Mouse (Mus musculus): Measurements from ENCODE around the gene Sectm1b. TPM values are rescaled to one million over a fixed set of nuclear protein-coding genes. Genes with fewer than 3 reads are reported as not detected.
"Not testable (repeated sequence)": the region's sequence is repeated elsewhere in the genome, so short reads cannot be mapped to it uniquely, and the experiment has no call there.

The Sectm1b gene
- polyA plus RNA-seq, 1 experiment from 2014 or later = not detected

- Histone ChIP-seq H3K4me1 (ENCODE audit: control insufficient read depth, insufficient read depth, low read length) (no peaks in the 10 kb centered on the region), H3K4me3 (ENCODE audit: low read depth, low read length) (no peak overlapping the region), H3K27me3 (ENCODE audit: control insufficient read depth, insufficient read depth, low read length) (no peaks in the 10 kb centered on the region), H3K4me2 (ENCODE audit: low read depth, severe bottlenecking) (no peak overlapping the region), H3K9ac (ENCODE audit: low read length) (no peak overlapping the region), H3K27ac (replicated peaks; ENCODE audit: low read depth, low read length) (no peak overlapping the region), H3K9me3 (ENCODE audit: control insufficient read depth, low read length) (no peaks in the 10 kb centered on the region), H3K36me3 (ENCODE audit: control insufficient read depth, insufficient read depth, low read length) (no peaks in the 10 kb centered on the region)
- 71% methylated on average over 1 of the region's 1 CpGs for WGBS
- DNase-seq (ENCODE audit: low spot score) (no peak), ATAC-seq (ENCODE audit: insufficient number of reproducible peaks, low FRiP score, low TSS enrichment, low read depth) (no peak)
Measured at GRCm38 (mm10) chr11:121049840-121050239, 13.5 kb downstream of the Sectm1b start.

- Histone ChIP-seq H3K4me2 (ENCODE audit: low read depth, severe bottlenecking) (no peak overlapping the region), H3K27ac (replicated peaks; ENCODE audit: low read depth, low read length) (no peak overlapping the region), H3K27me3 (ENCODE audit: control insufficient read depth, insufficient read depth, low read length) (no peaks in the 10 kb centered on the region), H3K4me1 (ENCODE audit: control insufficient read depth, insufficient read depth, low read length) (no peaks in the 10 kb centered on the region), H3K36me3 (ENCODE audit: control insufficient read depth, insufficient read depth, low read length) (no peaks in the 10 kb centered on the region), H3K9ac (ENCODE audit: low read length) (no peak overlapping the region), H3K4me3 (ENCODE audit: low read depth, low read length) (no peak overlapping the region), H3K9me3 (ENCODE audit: control insufficient read depth, low read length) (no peaks in the 10 kb centered on the region)
- WGBS = 19% methylated on average over 2 of the region's 2 CpGs
- DNase-seq (ENCODE audit: low spot score) (peak; percentile 59), ATAC-seq (ENCODE audit: insufficient number of reproducible peaks, low FRiP score, low TSS enrichment, low read depth) (no peak)
Measured at GRCm38 (mm10) chr11:121047826-121048399, 15.5 kb downstream of the Sectm1b start.

GRCm38 (mm10) chr11:121045286-121045685, 18.1 kb downstream of the Sectm1b start:
- ATAC-seq (ENCODE audit: insufficient number of reproducible peaks, low FRiP score, low TSS enrichment, low read depth) (no peak), DNase-seq (ENCODE audit: low spot score) (no peak)
- Histone ChIP-seq H3K27me3 (ENCODE audit: control insufficient read depth, insufficient read depth, low read length) (no peaks in the 10 kb centered on the region), H3K9me3 (ENCODE audit: control insufficient read depth, low read length) (no peaks in the 10 kb centered on the region), H3K36me3 (ENCODE audit: control insufficient read depth, insufficient read depth, low read length) (no peaks in the 10 kb centered on the region), H3K27ac (replicated peaks; ENCODE audit: low read depth, low read length) (no peak overlapping the region), H3K4me2 (ENCODE audit: low read depth, severe bottlenecking) (no peak overlapping the region), H3K4me3 (ENCODE audit: low read depth, low read length) (no peak overlapping the region), H3K4me1 (ENCODE audit: control insufficient read depth, insufficient read depth, low read length) (no peaks in the 10 kb centered on the region), H3K9ac (ENCODE audit: low read length) (no peak overlapping the region)
- 95% methylated on average over 1 of the region's 1 CpGs for WGBS

- DNase-seq (ENCODE audit: low spot score); H3K9me3 ChIP-seq (ENCODE audit: control insufficient read depth, low read length): not testable (repeated sequence)
- WGBS = 42% methylated on average over 1 of the region's 1 CpGs
Measured at GRCm38 (mm10) chr11:121043025-121043424, 20.3 kb downstream of the Sectm1b start.

GRCm38 (mm10) chr11:121042480-121042879, 20.9 kb downstream of the Sectm1b start:
- WGBS = 86% methylated on average over 4 of the region's 4 CpGs
- Histone ChIP-seq H3K27ac (replicated peaks; ENCODE audit: low read depth, low read length) (no peak overlapping the region), H3K4me3 (ENCODE audit: low read depth, low read length) (no peak overlapping the region), H3K4me1 (ENCODE audit: control insufficient read depth, insufficient read depth, low read length) (no peaks in the 10 kb centered on the region), H3K27me3 (ENCODE audit: control insufficient read depth, insufficient read depth, low read length) (no peaks in the 10 kb centered on the region), H3K4me2 (ENCODE audit: low read depth, severe bottlenecking) (no peak overlapping the region), H3K9ac (ENCODE audit: low read length) (no peak overlapping the region), H3K36me3 (ENCODE audit: control insufficient read depth, insufficient read depth, low read length) (no peaks in the 10 kb centered on the region), H3K9me3 (ENCODE audit: control insufficient read depth, low read length) (no peaks in the 10 kb centered on the region)
- DNase-seq (ENCODE audit: low spot score) = no peak
- no peak for ATAC-seq (ENCODE audit: insufficient number of reproducible peaks, low FRiP score, low TSS enrichment, low read depth)

More at GRCm38 (mm10) chr11:121043025-121043424, 20.3 kb downstream of the Sectm1b start:
- not testable (repeated sequence) for H3K4me3 ChIP-seq (ENCODE audit: low read depth, low read length); H3K27me3 ChIP-seq (ENCODE audit: control insufficient read depth, insufficient read depth, low read length); H3K9ac ChIP-seq (ENCODE audit: low read length); H3K36me3 ChIP-seq (ENCODE audit: control insufficient read depth, insufficient read depth, low read length); H3K4me1 ChIP-seq (ENCODE audit: control insufficient read depth, insufficient read depth, low read length); H3K27ac ChIP-seq (replicated peaks; ENCODE audit: low read depth, low read length); ATAC-seq (ENCODE audit: insufficient number of reproducible peaks, low FRiP score, low TSS enrichment, low read depth); H3K4me2 ChIP-seq (ENCODE audit: low read depth, severe bottlenecking)

- Histone ChIP-seq H3K27me3 (ENCODE audit: control insufficient read depth, insufficient read depth, low read length) (no peaks in the 10 kb centered on the region), H3K4me3 (ENCODE audit: low read depth, low read length) (no peak overlapping the region), H3K9ac (ENCODE audit: low read length) (no peak overlapping the region), H3K36me3 (ENCODE audit: control insufficient read depth, insufficient read depth, low read length) (no peaks in the 10 kb centered on the region), H3K4me1 (ENCODE audit: control insufficient read depth, insufficient read depth, low read length) (no peaks in the 10 kb centered on the region), H3K4me2 (ENCODE audit: low read depth, severe bottlenecking) (no peak overlapping the region), H3K27ac (replicated peaks; ENCODE audit: low read depth, low read length) (no peak overlapping the region), H3K9me3 (ENCODE audit: control insufficient read depth, low read length) (no peaks in the 10 kb centered on the region)
- DNase-seq (ENCODE audit: low spot score) (no peak), ATAC-seq (ENCODE audit: insufficient number of reproducible peaks, low FRiP score, low TSS enrichment, low read depth) (no peak)
- WGBS = 75% methylated on average over 4 of the region's 4 CpGs
Measured at GRCm38 (mm10) chr11:121041636-121042035, 21.7 kb downstream of the Sectm1b start.

- no peaks in the 10 kb centered on the region for H3K36me3 ChIP-seq (ENCODE audit: control insufficient read depth, insufficient read depth, low read length)
- 8% methylated on average over 4 of the region's 4 CpGs for WGBS
- H3K27me3 ChIP-seq (ENCODE audit: control insufficient read depth, insufficient read depth, low read length) = no peaks in the 10 kb centered on the region
- no peaks in the 10 kb centered on the region for H3K9me3 ChIP-seq (ENCODE audit: control insufficient read depth, low read length)
- H3K4me2 ChIP-seq (ENCODE audit: low read depth, severe bottlenecking) = no peak overlapping the region
- no peak overlapping the region for H3K27ac ChIP-seq (replicated peaks; ENCODE audit: low read depth, low read length)
- DNase-seq (ENCODE audit: low spot score) = peak; percentile 88
- ATAC-seq (ENCODE audit: insufficient number of reproducible peaks, low FRiP score, low TSS enrichment, low read depth) = no peak
- no peak overlapping the region for H3K4me3 ChIP-seq (ENCODE audit: low read depth, low read length)
- no peaks in the 10 kb centered on the region for H3K4me1 ChIP-seq (ENCODE audit: control insufficient read depth, insufficient read depth, low read length)
- H3K9ac ChIP-seq (ENCODE audit: low read length) = no peak overlapping the region
Measured at GRCm38 (mm10) chr11:121041212-121041611, 22.2 kb downstream of the Sectm1b start.

- no peak within 1 kb of the TSS for H3K27ac ChIP-seq (replicated peaks; ENCODE audit: low read depth, low read length)
- H3K9ac ChIP-seq (ENCODE audit: low read length) = no peak within 1 kb of the TSS
- H3K4me2 ChIP-seq (ENCODE audit: low read depth, severe bottlenecking) = no peak within 1 kb of the TSS
- H3K27me3 ChIP-seq (ENCODE audit: control insufficient read depth, insufficient read depth, low read length) = no peaks in the 10 kb centered on the region
- DNase-seq (ENCODE audit: low spot score) (no peak), ATAC-seq (ENCODE audit: insufficient number of reproducible peaks, low FRiP score, low TSS enrichment, low read depth) (no peak)
- H3K4me1 ChIP-seq (ENCODE audit: control insufficient read depth, insufficient read depth, low read length) = no peaks in the 10 kb centered on the region
- H3K9me3 ChIP-seq (ENCODE audit: control insufficient read depth, low read length) = no peaks in the 10 kb centered on the region
- no peaks in the 10 kb centered on the region for H3K36me3 ChIP-seq (ENCODE audit: control insufficient read depth, insufficient read depth, low read length)
- H3K4me3 ChIP-seq (ENCODE audit: low read depth, low read length) = no peak within 1 kb of the TSS
- 58% methylated on average over 5 of the region's 5 CpGs for WGBS
Measured at GRCm38 (mm10) chr11:121039302-121039701, 24.1 kb downstream of the Sectm1b start, which contains the start of gene Cd7. Gene Cd7, minus strand, starts transcription at chr11:121039418.
